Mouse (Mus musculus) limb, embryonic 13.5 days (tissue): ENCODE data around the gene Dnmt3l. TPM values are rescaled to one million over a fixed set of nuclear protein-coding genes. Genes with fewer than 3 reads are reported as not detected.

Source experiments
- ATAC-seq: fragments of 200-750 bp; cut with Nextera tagmentation; 2 replicates; pipeline ENCODE4 v1.8.0; 2017; ENCODE audit warnings: low read depth, moderate number of reproducible peaks, moderate TSS enrichment; ENCODE audit not compliant: low FRiP score
- H3K27ac ChIP-seq: fragments of 300-500 bp; sonication (generic); 2 replicates; pipeline ENCODE4 v1.5.1; 2015; ENCODE audit warnings: inconsistent platforms, mild to moderate bottlenecking, moderate library complexity
- H3K27me3 ChIP-seq: fragments of 300-500 bp; sonication (generic); 2 replicates; pipeline ENCODE4 v1.6.1; 2015; ENCODE audit warnings: mild to moderate bottlenecking, inconsistent platforms
- H3K36me3 ChIP-seq: fragments of 300-500 bp; sonication (generic); 2 replicates; pipeline ENCODE4 v1.6.1; 2015; ENCODE audit warnings: inconsistent platforms, mild to moderate bottlenecking, moderate library complexity
- H3K4me1 ChIP-seq: fragments of 300-500 bp; sonication (generic); 2 replicates; pipeline ENCODE4 v1.6.1; 2015; ENCODE audit warnings: inconsistent platforms
- H3K4me2 ChIP-seq: fragments of 300-500 bp; sonication (generic); replicated peaks from 2 replicates; pipeline ENCODE4 v1.6.1; 2015; ENCODE audit warnings: inconsistent platforms, mild to moderate bottlenecking, moderate library complexity
- H3K4me3 ChIP-seq: fragments of 300-500 bp; sonication (generic); 2 replicates; pipeline ENCODE4 v1.5.1; 2015; ENCODE audit warnings: moderate library complexity, mild to moderate bottlenecking, inconsistent platforms
- H3K9ac ChIP-seq: fragments of 300-500 bp; sonication (generic); 2 replicates; pipeline ENCODE4 v1.6.1; 2015; ENCODE audit warnings: mild to moderate bottlenecking, inconsistent platforms
- H3K9me3 ChIP-seq: fragments of 300-500 bp; sonication (generic); 2 replicates; pipeline ENCODE4 v1.6.1; 2016; ENCODE audit warnings: inconsistent platforms
- WGBS: fragments of 180-500 bp; shearing (Covaris S2); methylation state at CpG from one replicate; pipeline ENCODE4 v1.1.7; 2015; 5-methylcytosine and 5-hydroxymethylcytosine counted together
- polyA plus RNA-seq: library from polyadenylated mRNA; unstranded; fragments of >200 nt; fragmentation: Nextera tagmentation; extraction: Ambion mirVana; gene quantifications from 2 replicates; pipeline ENCODE4 v1.2.1, GENCODE M21; 2015

Dnmt3l gene
- polyA plus RNA-seq, 1 experiment from 2014 or later, result 0.17 TPM

DNA sequence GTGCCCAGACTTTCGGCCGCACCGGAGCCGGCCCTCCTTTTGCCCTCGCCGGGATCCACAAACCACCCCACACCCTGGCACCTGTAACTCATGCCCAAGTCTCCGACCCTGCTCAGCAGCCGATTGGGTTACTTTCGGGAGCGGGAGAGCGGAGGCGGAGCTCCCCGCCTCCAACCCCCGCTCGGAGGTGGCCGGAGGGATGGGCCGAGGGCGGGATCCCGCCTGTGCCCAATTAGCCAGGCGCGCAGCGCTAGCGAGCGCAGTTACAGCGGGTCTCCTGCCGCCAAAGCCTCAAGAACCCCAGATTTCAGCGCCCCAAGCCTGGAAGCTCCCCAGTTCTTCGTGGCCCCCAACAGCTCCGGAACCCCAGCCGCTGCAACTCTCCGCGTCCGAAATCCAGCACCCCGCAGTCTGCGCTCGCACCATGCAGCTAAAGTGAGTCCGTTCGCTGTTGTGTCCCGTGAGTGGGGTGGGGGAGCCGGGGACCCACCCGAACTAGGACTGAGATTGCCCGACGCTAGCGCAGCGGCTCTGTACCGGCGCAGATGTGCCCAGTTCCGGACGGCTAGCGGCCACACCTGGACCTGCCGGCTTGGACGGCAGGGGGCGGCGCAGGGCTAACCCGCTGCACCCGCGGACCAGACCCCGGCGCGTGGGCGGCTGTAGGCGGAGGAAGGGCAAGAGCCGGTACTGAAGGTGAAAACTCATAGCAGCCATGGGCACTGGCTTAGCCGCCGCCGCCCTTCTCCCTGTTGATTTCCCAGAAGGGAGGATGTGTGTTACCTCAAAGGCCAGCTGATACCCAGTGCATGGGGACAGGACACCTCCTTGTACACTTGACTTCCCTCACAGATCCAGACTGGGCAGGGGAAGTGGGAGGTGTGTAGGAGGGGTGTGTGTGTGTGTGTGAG is 27.6 kb downstream of the Dnmt3l start, which contains the start of gene Icosl:
TSS of gene Icosl (plus strand) at position 202 of the 911 bp plus-strand sequence.
- peak within 1 kb of the TSS; percentile 77 for H3K9ac ChIP-seq
- H3K27me3 ChIP-seq, result peaks cover 26% of the 10 kb centered on the region
- peak; percentile 94 for ATAC-seq
- peak within 1 kb of the TSS; percentile 96 for H3K4me2 ChIP-seq
- no peaks in the 10 kb centered on the region for H3K9me3 ChIP-seq
- H3K36me3 ChIP-seq, result no peaks in the 10 kb centered on the region
- H3K4me3 ChIP-seq, result peak within 1 kb of the TSS; percentile 68
- WGBS, result under 1% methylated on average over 66 of the region's 66 CpGs
- no peak within 1 kb of the TSS; the same call in 1 of the 2 replicates for H3K27ac ChIP-seq
- H3K4me1 ChIP-seq, result peaks cover 11% of the 10 kb centered on the region

DNA sequence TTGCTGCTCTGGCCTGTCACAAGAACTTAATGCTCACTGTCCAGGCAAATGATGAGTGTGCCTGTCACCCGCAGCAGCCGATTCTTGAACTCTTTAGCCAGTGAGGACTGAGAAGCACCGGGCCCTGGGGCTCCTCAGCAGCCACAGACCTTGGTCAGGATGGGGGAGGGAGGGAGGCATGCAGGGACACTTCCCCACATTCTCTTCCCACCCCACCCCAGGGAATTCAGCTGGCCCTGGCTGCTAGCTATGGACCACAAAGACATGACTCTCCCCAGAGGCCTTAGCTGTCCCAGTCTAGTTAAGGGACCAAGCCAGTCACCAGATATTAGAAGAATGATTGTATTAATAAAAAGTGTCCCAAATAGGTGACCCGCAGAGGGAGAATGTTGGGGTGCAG is 32.4 kb downstream of the Dnmt3l start:
- peaks cover 8% of the 10 kb centered on the region for H3K27me3 ChIP-seq
- H3K36me3 ChIP-seq, result no peaks in the 10 kb centered on the region
- no peak overlapping the region for H3K4me3 ChIP-seq
- WGBS, result 76% methylated on average over 4 of the region's 4 CpGs
- no peak overlapping the region for H3K27ac ChIP-seq
- peaks cover 6% of the 10 kb centered on the region for H3K4me1 ChIP-seq
- H3K9me3 ChIP-seq, result no peaks in the 10 kb centered on the region
- H3K9ac ChIP-seq, result no peak overlapping the region
- no peak for ATAC-seq
- no peak overlapping the region for H3K4me2 ChIP-seq

DNA sequence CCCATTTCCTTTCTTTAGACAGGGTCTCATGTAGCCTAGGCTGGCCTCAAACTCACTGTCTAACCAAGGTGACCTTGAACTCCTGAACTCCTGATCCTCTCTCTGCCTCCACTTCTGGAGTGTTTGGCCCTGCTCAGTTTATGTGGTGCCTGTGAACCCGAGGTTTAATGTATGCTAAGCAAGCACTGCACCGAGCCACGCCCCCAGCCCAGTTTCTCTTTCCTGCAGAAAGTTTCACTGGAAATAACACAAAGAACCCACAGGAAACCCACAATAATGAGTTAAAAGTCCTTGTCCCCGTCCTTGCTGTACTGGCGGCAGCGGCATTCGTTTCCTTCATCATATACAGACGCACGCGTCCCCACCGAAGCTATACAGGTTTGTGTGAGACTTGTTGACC is 33.2 kb downstream of the Dnmt3l start:
- H3K4me2 ChIP-seq, result no peak overlapping the region
- H3K27me3 ChIP-seq, result peaks cover 7% of the 10 kb centered on the region
- H3K4me3 ChIP-seq, result no peak overlapping the region
- H3K27ac ChIP-seq, result no peak overlapping the region
- peaks cover 2% of the 10 kb centered on the region for H3K4me1 ChIP-seq
- no peak overlapping the region for H3K9ac ChIP-seq
- H3K36me3 ChIP-seq, result no peaks in the 10 kb centered on the region
- no peaks in the 10 kb centered on the region for H3K9me3 ChIP-seq
- WGBS, result 81% methylated on average over 11 of the region's 11 CpGs
- ATAC-seq, result no peak

DNA sequence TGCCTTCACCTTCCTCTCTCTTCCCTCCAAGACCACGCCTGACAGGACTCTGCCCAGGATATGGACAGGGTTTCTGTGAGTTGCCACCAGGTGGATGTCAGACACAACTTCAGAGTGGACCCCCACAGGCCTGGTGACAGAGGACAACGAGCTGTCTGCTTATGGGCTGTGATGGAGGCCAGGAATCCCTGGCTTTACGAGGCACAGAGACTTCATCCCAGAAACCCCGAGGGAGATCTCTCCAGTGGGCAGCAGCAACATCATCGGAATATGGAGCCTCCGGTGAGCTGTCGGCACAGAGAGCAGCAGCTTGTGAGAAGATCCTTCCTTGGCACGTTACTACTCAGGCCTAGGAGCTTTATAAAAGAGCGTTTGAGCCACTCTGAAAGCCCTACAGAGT is 36.1 kb downstream of the Dnmt3l start:
- H3K27ac ChIP-seq, result no peak overlapping the region
- H3K36me3 ChIP-seq, result no peaks in the 10 kb centered on the region
- H3K4me2 ChIP-seq, result no peak overlapping the region
- ATAC-seq, result no peak
- no peaks in the 10 kb centered on the region for H3K27me3 ChIP-seq
- no peaks in the 10 kb centered on the region for H3K4me1 ChIP-seq
- H3K9me3 ChIP-seq, result no peaks in the 10 kb centered on the region
- no peak overlapping the region for H3K4me3 ChIP-seq
- WGBS, result 81% methylated on average over 9 of the region's 9 CpGs
- H3K9ac ChIP-seq, result no peak overlapping the region

DNA sequence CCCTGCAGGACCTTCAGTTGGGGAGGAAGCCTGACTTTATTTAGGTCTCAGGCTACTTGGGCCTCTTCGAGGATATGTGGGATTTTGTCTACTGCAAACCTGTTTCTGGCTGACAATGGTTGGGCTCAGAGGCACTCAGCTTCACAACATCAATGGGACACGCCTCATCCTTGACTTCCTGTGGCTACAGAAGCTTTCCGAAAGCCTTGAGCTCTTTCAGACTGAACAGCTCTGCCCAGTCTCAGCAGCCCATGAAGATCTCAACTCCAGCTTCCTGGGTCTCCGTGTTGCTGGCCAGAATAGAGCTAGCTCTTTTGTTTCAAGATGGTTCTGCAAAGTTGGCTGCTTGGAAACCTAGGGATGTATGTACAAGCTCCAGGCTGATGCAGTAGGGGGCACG is 36.5 kb downstream of the Dnmt3l start:
- Histone ChIP-seq H3K9ac (no peak overlapping the region), H3K9me3 (no peaks in the 10 kb centered on the region), H3K4me2 (no peak overlapping the region), H3K4me1 (no peaks in the 10 kb centered on the region), H3K27me3 (no peaks in the 10 kb centered on the region), H3K27ac (no peak overlapping the region), H3K4me3 (no peak overlapping the region), H3K36me3 (no peaks in the 10 kb centered on the region)
- 80% methylated on average over 5 of the region's 5 CpGs for WGBS
- ATAC-seq, result no peak

DNA sequence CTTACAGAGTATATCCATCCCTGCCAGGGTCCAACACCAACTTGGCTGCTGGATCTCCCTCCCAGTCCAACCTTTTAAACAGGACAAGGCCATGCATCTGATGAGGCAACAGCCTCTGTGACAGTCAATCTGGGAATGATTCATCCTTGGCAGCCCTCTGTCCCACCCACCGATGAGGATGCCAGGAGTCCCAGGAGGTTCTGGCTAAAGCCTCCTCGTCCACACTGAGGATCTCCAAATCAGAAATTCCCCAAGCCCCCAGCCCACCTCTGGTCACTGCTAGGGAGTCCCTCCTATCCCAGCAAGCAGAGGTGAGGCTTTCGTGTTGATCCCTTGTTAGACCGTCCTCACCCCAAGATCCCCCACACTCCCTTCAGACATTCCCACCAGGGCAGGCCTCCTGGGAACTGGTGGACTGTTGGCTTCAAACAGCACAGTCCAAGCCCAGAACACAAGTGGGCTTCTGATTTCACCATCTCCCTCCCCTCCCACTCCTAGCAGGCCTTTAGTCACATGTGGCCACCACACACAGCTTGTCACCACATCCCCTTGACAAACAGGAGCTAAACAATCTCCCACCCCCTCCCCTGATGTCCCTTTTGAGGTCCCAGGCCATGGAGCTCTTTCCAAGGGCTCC is 38.3 kb downstream of the Dnmt3l start:
- Histone ChIP-seq H3K4me1 (no peaks in the 10 kb centered on the region), H3K9ac (no peak overlapping the region), H3K27ac (no peak overlapping the region), H3K36me3 (no peaks in the 10 kb centered on the region), H3K4me3 (no peak overlapping the region), H3K27me3 (no peaks in the 10 kb centered on the region), H3K4me2 (no peak overlapping the region), H3K9me3 (no peaks in the 10 kb centered on the region)
- 81% methylated on average over 4 of the region's 4 CpGs for WGBS
- no peak for ATAC-seq

DNA sequence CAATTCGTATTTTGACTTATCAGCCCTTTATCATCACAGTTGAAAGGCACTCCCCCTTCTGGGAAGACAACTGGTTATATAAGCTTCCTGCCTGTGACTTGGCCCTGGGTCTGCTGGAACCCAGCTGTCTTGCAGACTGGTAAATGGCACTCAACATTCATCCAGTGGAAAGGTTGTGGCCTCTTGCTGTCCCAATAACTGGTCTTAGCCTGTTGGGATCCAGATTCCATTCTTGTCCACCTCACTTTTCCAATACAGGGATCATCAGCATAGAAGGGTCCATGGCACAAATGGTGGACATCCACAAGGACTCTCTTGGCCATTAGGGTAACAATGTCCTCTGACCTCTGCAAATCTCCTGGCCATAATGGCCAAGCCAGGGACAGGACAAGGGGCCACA is 42.3 kb downstream of the Dnmt3l start:
- no peak overlapping the region for H3K27ac ChIP-seq
- no peaks in the 10 kb centered on the region for H3K4me1 ChIP-seq
- 72% methylated on average over 1 of the region's 1 CpGs for WGBS
- H3K36me3 ChIP-seq, result no peaks in the 10 kb centered on the region
- H3K9me3 ChIP-seq, result no peaks in the 10 kb centered on the region
- H3K27me3 ChIP-seq, result no peaks in the 10 kb centered on the region
- no peak overlapping the region for H3K9ac ChIP-seq
- no peak overlapping the region for H3K4me3 ChIP-seq
- no peak overlapping the region for H3K4me2 ChIP-seq
- ATAC-seq, result no peak

DNA sequence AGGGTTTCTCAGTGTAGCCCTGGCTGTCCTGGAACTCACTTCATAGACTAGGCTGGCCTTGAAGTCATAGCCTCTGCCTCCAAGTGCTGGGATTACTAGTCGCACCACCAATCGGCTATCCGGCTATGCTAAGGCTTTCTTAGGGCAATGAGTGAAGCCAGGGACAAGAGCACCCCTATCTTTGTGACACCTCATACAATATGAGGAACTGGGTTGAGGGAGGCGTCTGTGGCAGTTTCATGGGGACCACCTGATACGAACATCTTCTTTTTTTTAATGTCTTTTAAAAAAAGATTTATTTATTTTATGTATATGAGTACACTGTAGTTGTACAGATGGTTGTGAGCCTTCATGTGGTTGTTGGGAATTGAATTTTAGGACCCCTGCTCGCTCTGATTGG is 44.0 kb downstream of the Dnmt3l start:
- Histone ChIP-seq H3K27ac (no peak overlapping the region), H3K36me3 (no peaks in the 10 kb centered on the region), H3K4me3 (no peak overlapping the region), H3K4me2 (no peak overlapping the region), H3K27me3 (no peaks in the 10 kb centered on the region), H3K9ac (no peak overlapping the region), H3K9me3 (no peaks in the 10 kb centered on the region), H3K4me1 (no peaks in the 10 kb centered on the region)
- no peak for ATAC-seq
- 91% methylated on average over 6 of the region's 6 CpGs for WGBS

DNA sequence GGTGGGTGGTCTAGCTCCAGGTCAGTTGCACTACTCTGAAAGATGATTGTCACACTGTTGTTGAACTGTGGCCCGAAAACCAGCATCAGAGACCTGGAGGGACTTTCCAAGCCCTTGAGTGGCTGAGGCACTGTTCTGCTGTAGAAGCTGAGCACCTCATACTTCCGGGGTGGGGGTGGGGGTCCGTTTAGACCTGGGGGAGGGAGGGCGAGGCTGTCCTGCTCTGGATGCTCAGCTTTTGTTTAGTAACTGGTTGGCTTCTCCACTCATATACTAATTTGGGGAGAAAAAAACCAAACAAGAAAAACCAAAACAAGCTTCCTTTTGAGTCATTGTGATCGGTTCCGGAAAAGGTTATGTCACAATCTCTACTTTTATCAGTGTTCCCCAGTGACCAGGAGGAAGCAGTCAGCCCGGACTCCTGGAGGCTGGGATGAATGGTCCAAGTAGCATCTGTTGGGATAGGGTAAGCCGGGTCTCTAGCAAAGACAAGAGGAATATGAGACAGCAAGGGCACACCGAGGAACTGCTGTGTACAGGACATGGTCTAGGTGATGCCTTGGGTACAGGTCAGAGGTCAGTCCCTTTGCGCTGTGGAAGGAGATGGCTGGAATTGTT is 44.8 kb downstream of the Dnmt3l start:
- Histone ChIP-seq H3K4me3 (no peak overlapping the region), H3K9ac (no peak overlapping the region), H3K9me3 (no peaks in the 10 kb centered on the region), H3K36me3 (no peaks in the 10 kb centered on the region), H3K27ac (no peak overlapping the region), H3K27me3 (0 out of 2 replicates have a peak, but pooled peaks cover 2% of the 10 kb centered on the region), H3K4me1 (no peaks in the 10 kb centered on the region), H3K4me2 (no peak overlapping the region)
- ATAC-seq, result no peak
- 84% methylated on average over 10 of the region's 10 CpGs for WGBS

DNA sequence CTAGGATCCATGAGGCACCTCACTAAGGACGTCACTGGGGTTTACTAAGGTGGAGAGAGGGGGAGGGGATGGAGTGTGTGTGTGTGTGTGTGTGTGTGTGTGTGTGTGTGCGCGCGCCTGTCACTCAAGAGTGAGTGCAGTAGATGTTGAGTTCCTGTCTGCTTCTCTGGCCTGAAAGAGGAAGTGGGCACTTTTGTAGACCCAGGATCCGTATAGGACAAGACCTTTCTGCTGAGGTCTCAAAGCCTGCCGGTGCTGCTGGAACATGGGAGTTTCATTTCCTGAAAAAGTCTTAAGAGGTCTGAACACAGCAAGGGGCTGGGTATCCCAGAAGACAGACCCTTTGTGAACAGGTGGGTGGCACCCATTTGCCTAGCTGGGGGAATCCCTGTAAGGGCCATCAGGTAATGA is 45.4 kb downstream of the Dnmt3l start:
- Histone ChIP-seq H3K4me2 (no peak overlapping the region), H3K27me3 (0 out of 2 replicates have a peak, but pooled peaks cover 2% of the 10 kb centered on the region), H3K27ac (no peak overlapping the region), H3K36me3 (no peaks in the 10 kb centered on the region), H3K4me3 (no peak overlapping the region), H3K9me3 (no peaks in the 10 kb centered on the region), H3K9ac (no peak overlapping the region), H3K4me1 (no peaks in the 10 kb centered on the region)
- ATAC-seq, result no peak
- 86% methylated on average over 6 of the region's 6 CpGs for WGBS

DNA sequence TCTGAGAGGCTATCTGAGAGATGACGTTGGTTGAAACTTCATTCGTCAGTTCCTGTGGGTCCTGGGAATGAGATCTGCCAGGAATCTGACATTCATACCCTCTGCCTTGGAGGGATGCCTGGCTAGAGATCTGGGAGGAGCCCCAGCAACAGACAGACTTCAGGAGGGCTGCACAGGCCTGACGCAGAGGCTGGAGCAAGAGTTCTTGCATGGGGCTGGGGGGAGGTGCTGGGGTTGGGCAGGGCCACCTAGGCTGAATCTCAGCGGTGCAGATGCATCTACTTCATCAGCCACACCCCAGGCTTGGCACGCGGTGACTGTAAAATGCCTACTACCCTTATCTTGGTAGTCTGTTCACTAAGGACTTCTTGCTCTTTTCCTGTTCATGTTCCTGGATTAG is 48.5 kb downstream of the Dnmt3l start:
- Histone ChIP-seq H3K9me3 (no peaks in the 10 kb centered on the region), H3K4me2 (no peak overlapping the region), H3K27me3 (0 out of 2 replicates have a peak, but pooled peaks cover 2% of the 10 kb centered on the region), H3K27ac (no peak overlapping the region), H3K4me1 (no peaks in the 10 kb centered on the region), H3K9ac (no peak overlapping the region), H3K4me3 (no peak overlapping the region), H3K36me3 (no peaks in the 10 kb centered on the region)
- no peak for ATAC-seq
- 64% methylated on average over 6 of the region's 6 CpGs for WGBS
